Mouse (Mus musculus) embryonic fibroblast, embryonic 13.5 days (primary cell): Measurements from ENCODE around the gene Picalm.

Experiments used
- CTCF ChIP-seq: IDR thresholded peaks from 2 replicates; pipeline ENCODE4 v1.5.1; 2011; ENCODE audit warnings: mild to moderate bottlenecking, control low read depth, low read length, moderate library complexity, borderline replicate concordance; ENCODE audit not compliant: insufficient read depth
- POLR2A ChIP-seq: IDR thresholded peaks from 2 replicates; pipeline ENCODE4 v1.6.1; 2011; ENCODE audit warnings: low read depth, mild to moderate bottlenecking, control low read depth, low read length, moderate library complexity

DNA sequence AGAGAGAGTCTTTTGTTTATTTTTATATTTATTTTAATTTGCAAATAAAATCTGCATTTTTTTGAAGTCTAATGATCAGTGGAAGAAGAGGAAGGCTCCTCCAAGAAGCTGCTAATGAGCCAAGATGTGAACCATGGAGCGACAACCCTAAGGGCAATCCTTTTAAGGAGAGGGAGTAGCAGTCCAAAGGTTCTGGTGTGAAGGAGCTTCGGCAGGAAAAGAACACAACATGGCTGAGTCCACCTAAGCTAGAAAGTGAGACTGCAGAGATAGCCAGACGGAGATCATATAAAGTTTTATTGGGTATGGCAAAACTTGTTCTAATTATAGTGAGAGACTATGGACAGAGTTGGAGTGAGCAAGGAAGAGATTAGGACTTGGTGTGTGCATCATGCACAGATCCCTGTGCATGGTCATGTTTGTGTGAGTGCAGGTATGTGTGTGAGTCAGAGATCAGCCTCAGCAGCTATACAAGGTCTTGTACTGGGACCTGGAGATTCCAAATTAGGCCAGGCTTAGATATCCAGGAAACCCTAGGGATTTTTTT, 29.3 kb upstream of the Picalm start:
- TF ChIP-seq CTCF = no peak
- no peak for TF ChIP-seq POLR2A
